Mouse (Mus musculus) adrenal gland, postnatal 25 days (tissue): ENCODE results near the gene Pde1a. TPM values are rescaled to one million over a fixed set of nuclear protein-coding genes. Genes with fewer than 3 reads are reported as not detected.

Experiments
- DNase-seq: peaks from one replicate; pipeline ENCODE4 v3.0.0; 2021; ENCODE audit warnings: mixed read lengths
- total RNA-seq: library from RNA; stranded (reverse); gene quantifications from 2 replicates; pipeline ENCODE4 v1.2.3, GENCODE M21; 2021

Pde1a gene
- total RNA-seq, 1 experiment from 2014 or later: 17.1 TPM

GRCm38 (mm10) chr2:79815708-79816484 lies 313.4 kb downstream of the Pde1a start:
- DNase-seq: no peak

- DNase-seq: no peak
Measured at GRCm38 (mm10) chr2:79798627-79799026, 330.6 kb downstream of the Pde1a start.

GRCm38 (mm10) chr2:79797444-79797843 lies 331.8 kb downstream of the Pde1a start:
- no peak for DNase-seq

GRCm38 (mm10) chr2:79793186-79793585 lies 336.1 kb downstream of the Pde1a start:
- no peak for DNase-seq

GRCm38 (mm10) chr2:79786467-79786866 lies 342.8 kb downstream of the Pde1a start:
- DNase-seq: no peak

GRCm38 (mm10) chr2:79785541-79786134 lies 343.6 kb downstream of the Pde1a start:
- no peak for DNase-seq

Other genes starting within 250 kb of the Pde1a start
- not detected in 2 replicates for gene Prdx6b, start 163.0 kb upstream of the Pde1a start, total RNA-seq
- gene Dnajc10, start 186.0 kb upstream of the Pde1a start, total RNA-seq: 45.6 and 55.0 TPM in 2 replicates